Mouse (Mus musculus): ENCODE results near the gene Hist2h3b. TPM values are rescaled to one million over a fixed set of nuclear protein-coding genes. Genes with fewer than 3 reads are reported as not detected.
A peak's percentile ranks its signal among the peaks of the same experiment; 100 is the strongest.

The Hist2h3b gene
- polyA plus RNA-seq, 1 experiment from 2014 or later, result 17.2 TPM

- Histone ChIP-seq H3K9ac (ENCODE audit: low read length) (no peak overlapping the region), H3K36me3 (ENCODE audit: control insufficient read depth, insufficient read depth) (no peaks in the 10 kb centered on the region), H3K27ac (ENCODE audit: low read length) (no peak overlapping the region), H3K4me2 (ENCODE audit: low read depth, low read length) (no peak overlapping the region), H3K4me3 (ENCODE audit: low read length) (no peak overlapping the region), H3K4me1 (ENCODE audit: control insufficient read depth, insufficient read depth, low read length) (peaks cover 17% of the 10 kb centered on the region), H3K9me3 (replicated peaks; ENCODE audit: control insufficient read depth, low read length) (no peaks in the 10 kb centered on the region), H3K27me3 (ENCODE audit: control insufficient read depth, insufficient read depth, low read length) (no peaks in the 10 kb centered on the region)
- ATAC-seq (replicated peaks; ENCODE audit: extremely low read depth, insufficient read depth, low FRiP score), result no peak
- WGBS, result 60% methylated on average over 8 of the region's 8 CpGs
These were observed 41.5 kb upstream of the Hist2h3b start for GRCm38 (mm10) chr3:96226695-96227648.

GRCm38 (mm10) chr3:96228828-96229227 lies 39.6 kb upstream of the Hist2h3b start:
- H3K4me1 ChIP-seq (ENCODE audit: control insufficient read depth, insufficient read depth, low read length), result peaks cover 2% of the 10 kb centered on the region; the same call in 1 of the 2 replicates
- no peak overlapping the region for H3K4me2 ChIP-seq (ENCODE audit: low read depth, low read length)
- H3K27me3 ChIP-seq (ENCODE audit: control insufficient read depth, insufficient read depth, low read length), result no peaks in the 10 kb centered on the region
- no peaks in the 10 kb centered on the region for H3K36me3 ChIP-seq (ENCODE audit: control insufficient read depth, insufficient read depth)
- 53% methylated on average over 2 of the region's 2 CpGs for WGBS
- no peaks in the 10 kb centered on the region for H3K9me3 ChIP-seq (replicated peaks; ENCODE audit: control insufficient read depth, low read length)
- H3K4me3 ChIP-seq (ENCODE audit: low read length), result no peak overlapping the region
- H3K9ac ChIP-seq (ENCODE audit: low read length), result no peak overlapping the region
- H3K27ac ChIP-seq (ENCODE audit: low read length), result no peak overlapping the region
- no peak for ATAC-seq (replicated peaks; ENCODE audit: extremely low read depth, insufficient read depth, low FRiP score)

- Histone ChIP-seq H3K4me2 (ENCODE audit: low read depth, low read length) (no peak overlapping the region), H3K9ac (ENCODE audit: low read length) (no peak overlapping the region), H3K27ac (ENCODE audit: low read length) (no peak overlapping the region), H3K4me3 (ENCODE audit: low read length) (no peak overlapping the region), H3K9me3 (replicated peaks; ENCODE audit: control insufficient read depth, low read length) (no peaks in the 10 kb centered on the region), H3K36me3 (ENCODE audit: control insufficient read depth, insufficient read depth) (no peaks in the 10 kb centered on the region), H3K4me1 (ENCODE audit: control insufficient read depth, insufficient read depth, low read length) (no peaks in the 10 kb centered on the region; the same call in 1 of the 2 replicates), H3K27me3 (ENCODE audit: control insufficient read depth, insufficient read depth, low read length) (no peaks in the 10 kb centered on the region)
- WGBS, result 79% methylated on average over 2 of the region's 2 CpGs
- ATAC-seq (replicated peaks; ENCODE audit: extremely low read depth, insufficient read depth, low FRiP score), result no peak
These were observed 38.0 kb upstream of the Hist2h3b start for GRCm38 (mm10) chr3:96230404-96230803.

GRCm38 (mm10) chr3:96230910-96231757 lies 37.3 kb upstream of the Hist2h3b start:
- Histone ChIP-seq H3K36me3 (ENCODE audit: control insufficient read depth, insufficient read depth) (no peaks in the 10 kb centered on the region), H3K27me3 (ENCODE audit: control insufficient read depth, insufficient read depth, low read length) (no peaks in the 10 kb centered on the region), H3K9ac (ENCODE audit: low read length) (no peak overlapping the region), H3K4me1 (ENCODE audit: control insufficient read depth, insufficient read depth, low read length) (no peaks in the 10 kb centered on the region; the same call in 1 of the 2 replicates), H3K4me3 (ENCODE audit: low read length) (no peak overlapping the region), H3K9me3 (replicated peaks; ENCODE audit: control insufficient read depth, low read length) (no peaks in the 10 kb centered on the region), H3K4me2 (ENCODE audit: low read depth, low read length) (no peak overlapping the region), H3K27ac (ENCODE audit: low read length) (no peak overlapping the region)
- 55% methylated on average over 4 of the region's 4 CpGs for WGBS
- no peak for ATAC-seq (replicated peaks; ENCODE audit: extremely low read depth, insufficient read depth, low FRiP score)

- H3K9ac ChIP-seq (ENCODE audit: low read length), result no peak overlapping the region
- no peak for ATAC-seq (replicated peaks; ENCODE audit: extremely low read depth, insufficient read depth, low FRiP score)
- H3K4me1 ChIP-seq (ENCODE audit: control insufficient read depth, insufficient read depth, low read length), result no peaks in the 10 kb centered on the region
- H3K4me2 ChIP-seq (ENCODE audit: low read depth, low read length), result no peak overlapping the region
- no peaks in the 10 kb centered on the region for H3K27me3 ChIP-seq (ENCODE audit: control insufficient read depth, insufficient read depth, low read length)
- H3K27ac ChIP-seq (ENCODE audit: low read length), result no peak overlapping the region
- 41% methylated on average over 2 of the region's 2 CpGs for WGBS
- no peak overlapping the region for H3K4me3 ChIP-seq (ENCODE audit: low read length)
- no peaks in the 10 kb centered on the region for H3K36me3 ChIP-seq (ENCODE audit: control insufficient read depth, insufficient read depth)
- no peaks in the 10 kb centered on the region for H3K9me3 ChIP-seq (replicated peaks; ENCODE audit: control insufficient read depth, low read length)
These were observed 36.7 kb upstream of the Hist2h3b start for GRCm38 (mm10) chr3:96231758-96232120.

- 89% methylated on average over 2 of the region's 2 CpGs for WGBS
- Histone ChIP-seq H3K4me2 (ENCODE audit: low read depth, low read length) (no peak overlapping the region), H3K36me3 (ENCODE audit: control insufficient read depth, insufficient read depth) (no peaks in the 10 kb centered on the region), H3K9me3 (replicated peaks; ENCODE audit: control insufficient read depth, low read length) (no peaks in the 10 kb centered on the region), H3K4me1 (ENCODE audit: control insufficient read depth, insufficient read depth, low read length) (peaks cover 7% of the 10 kb centered on the region), H3K9ac (ENCODE audit: low read length) (no peak overlapping the region), H3K27me3 (ENCODE audit: control insufficient read depth, insufficient read depth, low read length) (no peaks in the 10 kb centered on the region), H3K27ac (ENCODE audit: low read length) (no peak overlapping the region), H3K4me3 (ENCODE audit: low read length) (no peak overlapping the region)
- ATAC-seq (replicated peaks; ENCODE audit: extremely low read depth, insufficient read depth, low FRiP score), result no peak
These were observed 33.5 kb upstream of the Hist2h3b start for GRCm38 (mm10) chr3:96234914-96235313.

GRCm38 (mm10) chr3:96235836-96236235 lies 32.6 kb upstream of the Hist2h3b start:
- Histone ChIP-seq H3K4me1 (ENCODE audit: control insufficient read depth, insufficient read depth, low read length) (peaks cover 9% of the 10 kb centered on the region), H3K9me3 (replicated peaks; ENCODE audit: control insufficient read depth, low read length) (no peaks in the 10 kb centered on the region), H3K4me3 (ENCODE audit: low read length) (no peak overlapping the region), H3K9ac (ENCODE audit: low read length) (no peak overlapping the region), H3K27ac (ENCODE audit: low read length) (no peak overlapping the region), H3K4me2 (ENCODE audit: low read depth, low read length) (no peak overlapping the region), H3K27me3 (ENCODE audit: control insufficient read depth, insufficient read depth, low read length) (no peaks in the 10 kb centered on the region), H3K36me3 (ENCODE audit: control insufficient read depth, insufficient read depth) (no peaks in the 10 kb centered on the region)
- no peak for ATAC-seq (replicated peaks; ENCODE audit: extremely low read depth, insufficient read depth, low FRiP score)
- WGBS, result 47% methylated on average over 3 of the region's 3 CpGs

GRCm38 (mm10) chr3:96236834-96237334 lies 31.6 kb upstream of the Hist2h3b start:
- Histone ChIP-seq H3K27me3 (ENCODE audit: control insufficient read depth, insufficient read depth, low read length) (no peaks in the 10 kb centered on the region), H3K4me1 (ENCODE audit: control insufficient read depth, insufficient read depth, low read length) (peaks cover 10% of the 10 kb centered on the region), H3K9me3 (replicated peaks; ENCODE audit: control insufficient read depth, low read length) (no peaks in the 10 kb centered on the region), H3K27ac (ENCODE audit: low read length) (no peak overlapping the region), H3K36me3 (ENCODE audit: control insufficient read depth, insufficient read depth) (no peaks in the 10 kb centered on the region), H3K4me2 (ENCODE audit: low read depth, low read length) (peak overlapping the region; percentile 64), H3K4me3 (ENCODE audit: low read length) (peak overlapping the region; percentile 56), H3K9ac (ENCODE audit: low read length) (peak overlapping the region; percentile 71)
- ATAC-seq (replicated peaks; ENCODE audit: extremely low read depth, insufficient read depth, low FRiP score), result no peak
- 78% methylated on average over 4 of the region's 4 CpGs for WGBS

Data from heart, embryonic 16.5 days (tissue).